Mouse (Mus musculus): ENCODE results near the gene Pacsin1.

GRCm38 (mm10) chr17:27673945-27674344 lies 18.6 kb downstream of the Pacsin1 start:
- TF ChIP-seq CTCF (IDR thresholded peaks at IDR 0.05; ENCODE audit: low read depth) (no peak), EP300 (IDR thresholded peaks at IDR 0.05; ENCODE audit: low read depth) (no peak)

All from liver, embryonic 14.5 days (tissue).